Mouse (Mus musculus) stomach, embryonic 16.5 days (tissue): ENCODE results near the gene Nup210l. TPM values are rescaled to one million over a fixed set of nuclear protein-coding genes. Genes with fewer than 3 reads are reported as not detected.

ENCODE experiments used
- ATAC-seq: fragments of 200-750 bp; cut with Nextera tagmentation; 2 replicates; pipeline ENCODE4 v1.8.0; 2017; ENCODE audit warnings: moderate number of reproducible peaks, moderate TSS enrichment; ENCODE audit not compliant: insufficient read depth, low FRiP score
- H3K27ac ChIP-seq: fragments of 300-500 bp; sonication (generic); 2 replicates; pipeline ENCODE4 v1.5.1; 2014; ENCODE audit warnings: low read length
- H3K27me3 ChIP-seq: fragments of 300-500 bp; sonication (generic); 2 replicates; pipeline ENCODE4 v1.6.1; 2014; ENCODE audit warnings: low read length, control low read depth, mixed read lengths; ENCODE audit not compliant: control insufficient read depth, insufficient read depth
- H3K36me3 ChIP-seq: fragments of 300-500 bp; sonication (generic); 2 replicates; pipeline ENCODE4 v1.6.1; 2014; ENCODE audit warnings: low read length; ENCODE audit not compliant: control insufficient read depth, insufficient read depth
- H3K4me1 ChIP-seq: fragments of 300-500 bp; sonication (generic); 2 replicates; pipeline ENCODE4 v1.6.1; 2014; ENCODE audit warnings: low read length, control low read depth, mixed read lengths; ENCODE audit not compliant: control insufficient read depth, insufficient read depth
- H3K4me2 ChIP-seq: fragments of 300-500 bp; sonication (generic); 2 replicates; pipeline ENCODE4 v1.6.1; 2014; ENCODE audit warnings: low read depth, low read length, mixed read lengths
- H3K4me3 ChIP-seq: fragments of 300-500 bp; sonication (generic); replicated peaks from 2 replicates; pipeline ENCODE4 v1.5.1; 2014; ENCODE audit warnings: mild to moderate bottlenecking, low read length
- H3K9ac ChIP-seq: fragments of 300-500 bp; sonication (generic); 2 replicates; pipeline ENCODE4 v1.6.1; 2014; ENCODE audit warnings: low read length
- H3K9me3 ChIP-seq: fragments of 300-500 bp; sonication (generic); replicated peaks from 2 replicates; pipeline ENCODE4 v1.6.1; 2016; ENCODE audit warnings: low read length, control low read depth; ENCODE audit not compliant: control insufficient read depth
- WGBS: fragments of 180-500 bp; shearing (Covaris S2); extraction: QIAGEN DNeasy Blood & Tissue Kit; methylation state at CpG from one replicate; pipeline ENCODE4 v1.1.7; 2014; 5-methylcytosine and 5-hydroxymethylcytosine counted together
- polyA plus RNA-seq: library from polyadenylated mRNA; unstranded; fragments of >200 nt; fragmentation: Nextera tagmentation; extraction: Ambion mirVana; gene quantifications from 2 replicates; pipeline ENCODE4 v1.2.1, GENCODE M21; 2015

Nup210l gene
- polyA plus RNA-seq, 1 experiment from 2014 or later = 0.28 TPM

DNA sequence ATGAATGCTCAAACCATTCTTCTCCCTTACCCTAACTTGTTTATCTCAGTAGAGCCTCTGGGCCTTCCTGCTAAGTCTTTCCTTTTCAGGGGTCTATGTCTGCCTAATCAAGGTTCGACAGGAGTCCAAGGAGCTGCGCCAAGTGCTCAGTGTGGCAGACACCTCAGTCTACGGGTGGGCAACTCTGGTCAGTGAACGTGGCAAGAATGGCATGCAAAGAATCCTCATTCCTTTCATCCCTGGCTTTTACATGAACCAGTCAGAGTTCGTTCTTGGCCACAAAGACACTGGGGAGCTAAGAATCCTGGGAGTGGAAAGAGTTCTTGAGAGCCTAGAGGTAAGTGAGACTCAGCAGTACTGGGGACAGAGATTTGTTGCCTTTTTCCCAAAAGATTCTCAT lies 99.7 kb downstream of the Nup210l start:
- H3K4me2 ChIP-seq = no peak overlapping the region

DNA sequence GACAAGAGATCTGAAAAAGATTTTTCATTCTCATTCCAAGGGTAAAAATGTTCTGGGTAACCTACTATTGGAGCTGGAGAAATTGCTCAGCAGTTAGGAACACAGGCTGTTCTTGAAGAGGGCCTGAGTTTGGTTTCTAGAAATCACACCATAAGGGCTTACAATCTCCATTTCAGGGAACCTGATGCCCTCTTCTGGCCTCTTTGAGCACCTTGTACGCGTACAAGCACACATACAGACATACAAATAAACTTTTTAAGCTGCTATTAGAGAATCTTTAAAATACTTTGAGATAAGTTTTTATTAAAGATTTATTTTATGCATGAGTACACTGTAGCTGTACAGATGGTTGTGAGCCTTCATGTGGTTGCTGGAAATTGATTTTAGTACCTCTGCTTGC lies 100.7 kb downstream of the Nup210l start:
- no peak for ATAC-seq
- Histone ChIP-seq H3K4me1 (no peaks in the 10 kb centered on the region), H3K27ac (no peak overlapping the region), H3K36me3 (0 out of 2 replicates have a peak, but pooled peaks cover 12% of the 10 kb centered on the region), H3K27me3 (no peaks in the 10 kb centered on the region), H3K9me3 (no peaks in the 10 kb centered on the region), H3K9ac (no peak overlapping the region), H3K4me3 (no peak overlapping the region), H3K4me2 (no peak overlapping the region)
- WGBS = 97% methylated on average over 2 of the region's 2 CpGs

More for the DNA sequence above, 99.7 kb downstream of the Nup210l start:
- no peak overlapping the region for H3K27ac ChIP-seq
- H3K9me3 ChIP-seq = no peaks in the 10 kb centered on the region
- ATAC-seq = no peak
- no peaks in the 10 kb centered on the region for H3K27me3 ChIP-seq
- 0 out of 2 replicates have a peak, but pooled peaks cover 8% of the 10 kb centered on the region for H3K36me3 ChIP-seq
- no peak overlapping the region for H3K9ac ChIP-seq
- no peaks in the 10 kb centered on the region for H3K4me1 ChIP-seq
- WGBS = 63% methylated on average over 5 of the region's 5 CpGs
- no peak overlapping the region for H3K4me3 ChIP-seq

- H3K9ac ChIP-seq = no peak overlapping the region
- no peak overlapping the region for H3K4me2 ChIP-seq
- peaks cover 16% of the 10 kb centered on the region for H3K4me1 ChIP-seq
- ATAC-seq = no peak
- no peaks in the 10 kb centered on the region for H3K9me3 ChIP-seq
- no peak overlapping the region for H3K27ac ChIP-seq
- H3K27me3 ChIP-seq = no peaks in the 10 kb centered on the region
- WGBS = 69% methylated on average over 2 of the region's 2 CpGs
- no peak overlapping the region for H3K4me3 ChIP-seq
- H3K36me3 ChIP-seq = peaks cover 22% of the 10 kb centered on the region
Measured at GRCm38 (mm10) chr3:90208662-90209061, 104.7 kb downstream of the Nup210l start.

- no peaks in the 10 kb centered on the region for H3K27me3 ChIP-seq
- ATAC-seq = no peak
- H3K36me3 ChIP-seq = peaks cover 22% of the 10 kb centered on the region
- no peak overlapping the region for H3K27ac ChIP-seq
- H3K9ac ChIP-seq = no peak overlapping the region
- no peaks in the 10 kb centered on the region for H3K9me3 ChIP-seq
- no peak overlapping the region for H3K4me3 ChIP-seq
- no peak overlapping the region for H3K4me2 ChIP-seq
- WGBS = 85% methylated on average over 5 of the region's 5 CpGs
- H3K4me1 ChIP-seq = peaks cover 22% of the 10 kb centered on the region
Measured at GRCm38 (mm10) chr3:90209908-90210566, 106.1 kb downstream of the Nup210l start.

DNA sequence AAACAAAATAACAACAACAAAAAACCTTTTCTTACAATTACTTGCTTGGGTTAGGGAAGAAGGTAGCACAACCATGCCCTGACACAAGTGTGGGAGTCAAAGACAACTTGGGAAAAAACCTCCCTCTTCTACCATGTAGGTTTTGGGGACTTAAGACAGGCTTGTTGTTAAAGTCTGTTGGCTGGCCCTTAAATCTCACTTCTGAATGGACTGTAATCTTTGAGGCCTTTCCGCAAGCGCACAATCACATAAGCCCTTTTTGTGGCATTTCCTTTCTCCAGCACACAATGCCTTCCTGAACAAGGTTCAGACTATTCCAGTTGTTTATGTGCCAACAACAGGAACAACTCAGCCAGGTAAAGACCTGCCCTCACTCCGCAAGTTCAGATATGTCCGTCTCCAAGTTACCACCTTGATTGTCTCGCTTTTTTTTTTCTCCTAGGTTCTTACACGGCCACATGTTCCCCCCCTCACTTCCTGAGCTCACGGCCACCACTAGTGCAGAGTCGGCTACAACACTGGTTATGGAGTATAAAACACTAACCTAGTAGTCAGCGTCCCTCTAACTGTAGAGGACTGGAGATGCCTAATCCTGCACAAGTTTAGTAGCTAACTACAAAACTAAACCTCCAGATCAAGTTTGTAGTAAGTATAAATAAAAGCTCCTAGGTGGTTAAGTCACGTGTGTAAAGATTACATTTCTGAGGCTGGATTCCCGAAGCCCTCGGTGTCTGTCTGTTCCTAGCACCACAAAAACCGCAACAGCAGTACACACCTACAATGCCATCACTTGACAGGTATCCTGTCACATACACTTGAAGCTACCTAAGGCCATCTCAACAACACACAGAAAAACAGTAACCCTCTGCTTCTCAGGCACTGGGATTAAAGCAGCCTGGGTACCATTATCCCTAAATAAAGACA lies 107.8 kb downstream of the Nup210l start:
- peak overlapping the region; percentile 38; the same call in 1 of the 2 replicates for H3K27ac ChIP-seq
- no peaks in the 10 kb centered on the region for H3K9me3 ChIP-seq
- H3K4me1 ChIP-seq = peaks cover 22% of the 10 kb centered on the region
- 59% methylated on average over 13 of the region's 13 CpGs for WGBS
- no peak for ATAC-seq
- peak overlapping the region; percentile 83 for H3K9ac ChIP-seq
- H3K27me3 ChIP-seq = no peaks in the 10 kb centered on the region
- peaks cover 22% of the 10 kb centered on the region for H3K36me3 ChIP-seq
- peak overlapping the region; percentile 99 for H3K4me2 ChIP-seq
- H3K4me3 ChIP-seq = peak overlapping the region; percentile 72

DNA sequence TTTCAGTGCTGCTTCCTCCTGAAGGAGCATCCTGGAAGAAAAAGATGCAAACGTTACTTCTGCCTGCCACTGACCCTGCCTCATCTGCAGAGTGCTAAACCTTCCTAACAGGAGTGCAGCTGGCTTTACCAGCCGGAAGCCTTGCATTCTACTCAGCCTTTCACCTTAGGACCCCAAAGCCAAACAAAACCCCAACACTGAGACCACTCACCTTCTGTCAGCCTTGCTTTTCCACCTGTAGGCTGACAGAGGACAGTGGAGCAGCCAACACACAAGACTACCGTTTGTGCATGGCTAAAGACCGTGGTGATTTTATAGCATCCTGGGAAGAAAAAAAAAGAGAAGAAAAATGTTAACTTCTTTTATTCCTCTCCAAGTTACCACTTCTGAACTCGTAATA lies 108.8 kb downstream of the Nup210l start:
- H3K36me3 ChIP-seq = peaks cover 22% of the 10 kb centered on the region
- H3K27ac ChIP-seq = no peak overlapping the region
- 6% methylated on average over 5 of the region's 5 CpGs for WGBS

GRCm38 (mm10) chr3:90213377-90213866 lies 109.5 kb downstream of the Nup210l start, which contains the start of the genes Rps27 and Rab13:
TSS of gene Rps27 (minus strand) at chr3:90213651.
TSS of gene Rab13 (plus strand) at chr3:90213695.
- WGBS = under 1% methylated on average over 42 of the region's 42 CpGs

More for the DNA sequence above, 108.8 kb downstream of the Nup210l start:
- peak overlapping the region; percentile 83 for H3K9ac ChIP-seq
- H3K27me3 ChIP-seq = no peaks in the 10 kb centered on the region
- peak overlapping the region; percentile 99 for H3K4me2 ChIP-seq
- no peak for ATAC-seq
- H3K4me1 ChIP-seq = peaks cover 22% of the 10 kb centered on the region
- peak overlapping the region; percentile 72 for H3K4me3 ChIP-seq
- H3K9me3 ChIP-seq = no peaks in the 10 kb centered on the region

DNA sequence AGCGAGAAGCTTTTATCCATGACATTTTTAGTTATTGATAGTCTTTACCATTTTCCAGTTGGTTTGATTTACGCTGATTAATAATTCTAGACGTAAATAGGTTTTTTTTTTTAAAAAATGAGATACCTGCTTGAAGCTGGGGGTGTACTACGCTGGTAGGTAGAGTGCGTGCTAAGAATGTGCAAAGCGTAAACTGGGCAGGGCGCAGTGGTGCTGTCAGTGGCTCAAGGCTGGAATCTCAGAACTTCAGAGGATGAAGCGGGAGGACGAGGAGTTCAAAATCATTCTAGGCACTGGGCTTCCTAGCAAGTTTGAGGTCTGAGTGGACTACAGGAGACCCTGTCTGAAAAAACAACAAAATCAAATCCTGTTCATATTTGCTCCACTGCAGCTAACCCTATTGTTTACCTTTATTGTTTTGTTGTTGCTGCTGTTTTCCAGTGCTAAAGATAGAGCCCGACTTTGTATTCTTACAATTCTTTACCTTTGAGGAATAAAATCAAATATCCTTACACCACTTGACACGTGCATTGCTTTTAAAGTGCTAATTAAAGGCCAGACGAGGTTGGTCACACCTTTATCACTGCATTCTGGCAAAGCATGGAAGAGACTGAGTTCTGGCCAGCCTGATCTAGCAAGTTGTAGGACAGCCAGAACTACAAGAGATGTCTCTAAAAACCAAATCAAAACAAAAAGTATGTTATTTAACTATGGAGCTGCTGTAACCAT lies 110.2 kb downstream of the Nup210l start:
- 9% methylated on average over 12 of the region's 12 CpGs for WGBS
- H3K4me3 ChIP-seq = peak overlapping the region; percentile 72
- no peaks in the 10 kb centered on the region for H3K27me3 ChIP-seq
- peak overlapping the region; percentile 84 for H3K4me2 ChIP-seq
- H3K36me3 ChIP-seq = peaks cover 10% of the 10 kb centered on the region
- ATAC-seq = no peak
- H3K4me1 ChIP-seq = peaks cover 22% of the 10 kb centered on the region
- peak overlapping the region; percentile 63 for H3K9ac ChIP-seq
- no peaks in the 10 kb centered on the region for H3K9me3 ChIP-seq
- H3K27ac ChIP-seq = peak overlapping the region; percentile 69

More at GRCm38 (mm10) chr3:90213377-90213866, 109.5 kb downstream of the Nup210l start, which contains the start of the genes Rps27 and Rab13:
- Histone ChIP-seq H3K36me3 (peaks cover 15% of the 10 kb centered on the region), H3K4me2 (peak within 1 kb of the TSS; percentile 99), H3K4me1 (peaks cover 22% of the 10 kb centered on the region), H3K27ac (peak within 1 kb of the TSS; percentile 89), H3K4me3 (peak within 1 kb of the TSS; percentile 72), H3K9ac (peak within 1 kb of the TSS; percentile 83), H3K27me3 (no peaks in the 10 kb centered on the region), H3K9me3 (no peaks in the 10 kb centered on the region)
- ATAC-seq = peak; percentile 94
